Mouse (Mus musculus) cerebellum, adult 18-20 months (tissue): ENCODE data around the gene Zfp300.

Experiments used
- DNase-seq, 2 experiments: peaks; one replicate each; pipeline ENCODE4 v3.0.0; 2021

The Zfp300 gene

GRCm38 (mm10) chrX:21088983-21089866 lies at the start of gene Zfp300:
TSS of gene Zfp300 (minus strand) at chrX:21089527.
- DNase-seq, result peak; percentile 71 to 73

- no peak for DNase-seq
These were observed 26.2 kb upstream of the Zfp300 start, which contains the start of gene Ssxa1 for GRCm38 (mm10) chrX:21115520-21115919. TSS of gene Ssxa1 (plus strand) at chrX:21115820.

GRCm38 (mm10) chrX:21089867-21090239 lies 526 bp upstream of the Zfp300 start:
- no peak for DNase-seq

GRCm38 (mm10) chrX:21088645-21088982 lies 713 bp downstream of the Zfp300 start:
- DNase-seq, result no peak

GRCm38 (mm10) chrX:21068106-21068505 lies 21.2 kb downstream of the Zfp300 start, which contains the start of gene Spaca5:
TSS of gene Spaca5 (plus strand) at chrX:21068406.
- DNase-seq, result no peak

- DNase-seq, result no peak
These were observed 26.8 kb downstream of the Zfp300 start for GRCm38 (mm10) chrX:21062544-21062890.

- DNase-seq, result peak; percentile 77 to 80
These were observed 27.3 kb downstream of the Zfp300 start, which contains the start of gene Zfp182 for GRCm38 (mm10) chrX:21061866-21062543. TSS of gene Zfp182 (minus strand) at chrX:21062316.

GRCm38 (mm10) chrX:21061460-21061859 lies 27.9 kb downstream of the Zfp300 start:
- no peak for DNase-seq
